Mouse (Mus musculus) left cerebral cortex, postnatal 10 days (tissue): ENCODE data around the gene St8sia2. TPM values are rescaled to one million over a fixed set of nuclear protein-coding genes. Genes with fewer than 3 reads are reported as not detected.
A peak's percentile ranks its signal among the peaks of the same experiment; 100 is the strongest.

Source experiments
- DNase-seq, 2 experiments: peaks; one replicate each; pipeline ENCODE4 v3.0.0; 2021 to 2022; ENCODE audit warnings: low spot score in 2 of 2, mixed read lengths in 1 of 2; ENCODE audit errors: extremely low spot score in 1 of 2
- intact Hi-C: fragments of 180-260 bp; cut with DNase I; formaldehyde crosslinking; loops from one replicate; pipeline ENCODE4 v1.15.1; 2025
- total RNA-seq, 2 experiments: library from RNA; stranded (reverse); gene quantifications; 2 replicates each; pipeline ENCODE4 v1.2.3; 2021

Gene St8sia2
- 10 to 100 TPM; 11.0 to 18.0 TPM for total RNA-seq

GRCm38 (mm10) chr7:74013601-74014175, at the start of gene St8sia2:
Gene St8sia2 (minus strand): TSS chr7:74013690.
- intact Hi-C loops = loop anchor here (5.0 kb wide), 1 partner anchor 334 kb away; no protein-coding TSS in a partner anchor
- DNase-seq = peak in 1 of 2 experiments; percentile 67

- intact Hi-C loops = no loop called here
- DNase-seq = no peak
Observed at GRCm38 (mm10) chr7:74061076-74061475, 47.6 kb upstream of the St8sia2 start.

- intact Hi-C loops = no loop called here
- DNase-seq = peak in 1 of 2 experiments; percentile 27
Observed at GRCm38 (mm10) chr7:74060306-74060946, 46.9 kb upstream of the St8sia2 start.

GRCm38 (mm10) chr7:74059684-74060083, 46.2 kb upstream of the St8sia2 start:
- intact Hi-C loops = no loop called here
- DNase-seq = no peak

- intact Hi-C loops = no loop called here
- no peak for DNase-seq
Observed at GRCm38 (mm10) chr7:74055753-74056152, 42.3 kb upstream of the St8sia2 start.

- no peak for DNase-seq
- intact Hi-C loops = no loop called here
Observed at GRCm38 (mm10) chr7:74047591-74047990, 34.1 kb upstream of the St8sia2 start.

- no peak for DNase-seq
- intact Hi-C loops = no loop called here
Observed at GRCm38 (mm10) chr7:74045166-74045957, 31.9 kb upstream of the St8sia2 start.

- intact Hi-C loops = no loop called here
- DNase-seq = peak in 1 of 2 experiments; percentile 68
Observed at GRCm38 (mm10) chr7:74043562-74044138, 30.2 kb upstream of the St8sia2 start.

- DNase-seq = peak; percentile 52 to 79
- intact Hi-C loops = loop anchor here (5.0 kb wide), 1 partner anchor 327 kb away; no protein-coding TSS in a partner anchor
Observed at GRCm38 (mm10) chr7:74025007-74025406, 11.5 kb upstream of the St8sia2 start.

GRCm38 (mm10) chr7:74024171-74024570, 10.7 kb upstream of the St8sia2 start:
- no peak for DNase-seq
- intact Hi-C loops = loop anchor here (5.0 kb wide), 1 partner anchor 372 kb away; no protein-coding TSS in a partner anchor

- intact Hi-C loops = loop anchor here (5.0 kb wide), 1 partner anchor 370 kb away; no protein-coding TSS in a partner anchor
- no peak for DNase-seq
Observed at GRCm38 (mm10) chr7:74022571-74022970, 9.1 kb upstream of the St8sia2 start.

GRCm38 (mm10) chr7:74021771-74022170, 8.3 kb upstream of the St8sia2 start:
- intact Hi-C loops = loop anchor here (5.0 kb wide), 1 partner anchor 369 kb away; no protein-coding TSS in a partner anchor
- no peak for DNase-seq

GRCm38 (mm10) chr7:74016613-74017012, 3.1 kb upstream of the St8sia2 start:
- intact Hi-C loops = no loop called here
- no peak for DNase-seq

- intact Hi-C loops = loop anchor here (5.0 kb wide), 1 partner anchor 334 kb away; no protein-coding TSS in a partner anchor
- DNase-seq = peak in 1 of 2 experiments; percentile 42
Observed at GRCm38 (mm10) chr7:74012858-74013600, 461 bp downstream of the St8sia2 start.

- DNase-seq = peak in 1 of 2 experiments; percentile 32
- intact Hi-C loops = loop anchor here (5.0 kb wide), 1 partner anchor 335 kb away; no protein-coding TSS in a partner anchor
Observed at GRCm38 (mm10) chr7:74011976-74012857, 1.3 kb downstream of the St8sia2 start.

GRCm38 (mm10) chr7:74008946-74009542, 4.4 kb downstream of the St8sia2 start:
- intact Hi-C loops = no loop called here
- no peak for DNase-seq

- intact Hi-C loops = no loop called here
- DNase-seq = peak in 1 of 2 experiments; percentile 30
Observed at GRCm38 (mm10) chr7:74006775-74007371, 6.6 kb downstream of the St8sia2 start.
